Mouse (Mus musculus) limb, embryonic 15.5 days (tissue): ENCODE data around the gene Ap3b1. TPM values are rescaled to one million over a fixed set of nuclear protein-coding genes. Genes with fewer than 3 reads are reported as not detected.

ENCODE experiments used
- ATAC-seq: fragments of 200-750 bp; cut with Nextera tagmentation; 2 replicates; pipeline ENCODE4 v1.8.0; 2017; ENCODE audit warnings: low read depth, moderate TSS enrichment; ENCODE audit not compliant: insufficient number of reproducible peaks, low FRiP score, low TSS enrichment
- H3K27ac ChIP-seq: fragments of 300-500 bp; sonication (generic); 2 replicates; pipeline ENCODE4 v1.5.1; 2015; ENCODE audit warnings: moderate library complexity, mild to moderate bottlenecking, inconsistent platforms
- H3K27me3 ChIP-seq: fragments of 300-500 bp; sonication (generic); 2 replicates; pipeline ENCODE4 v1.6.1; 2015; ENCODE audit warnings: inconsistent platforms
- H3K36me3 ChIP-seq: fragments of 300-500 bp; sonication (generic); 2 replicates; pipeline ENCODE4 v1.6.1; 2015; ENCODE audit warnings: inconsistent platforms
- H3K4me1 ChIP-seq: fragments of 300-500 bp; sonication (generic); 2 replicates; pipeline ENCODE4 v1.6.1; 2015; ENCODE audit warnings: inconsistent platforms
- H3K4me2 ChIP-seq: fragments of 300-500 bp; sonication (generic); 2 replicates; pipeline ENCODE4 v1.6.1; 2015; ENCODE audit warnings: mild to moderate bottlenecking, inconsistent platforms
- H3K4me3 ChIP-seq: fragments of 300-500 bp; sonication (generic); 2 replicates; pipeline ENCODE4 v1.5.1; 2015; ENCODE audit warnings: mild to moderate bottlenecking, inconsistent platforms
- H3K9ac ChIP-seq: fragments of 300-500 bp; sonication (generic); 2 replicates; pipeline ENCODE4 v1.6.1; 2015; ENCODE audit warnings: inconsistent platforms
- H3K9me3 ChIP-seq: fragments of 300-500 bp; sonication (generic); 2 replicates; pipeline ENCODE4 v1.6.1; 2016; ENCODE audit warnings: inconsistent platforms
- WGBS: fragments of 180-500 bp; shearing (Covaris S2); methylation state at CpG from one replicate; pipeline ENCODE4 v1.1.7; 2015; 5-methylcytosine and 5-hydroxymethylcytosine counted together
- polyA plus RNA-seq: library from polyadenylated mRNA; unstranded; fragments of >200 nt; fragmentation: Nextera tagmentation; extraction: Ambion mirVana; gene quantifications from 2 replicates; pipeline ENCODE4 v1.2.1, GENCODE M21; 2015

The Ap3b1 gene
- polyA plus RNA-seq, 1 experiment from 2014 or later = 44.1 TPM

- H3K9me3 ChIP-seq = no peaks in the 10 kb centered on the region
- H3K4me2 ChIP-seq = no peak overlapping the region
- WGBS = 54% methylated on average over 3 of the region's 3 CpGs
- no peak for ATAC-seq
- H3K9ac ChIP-seq = no peak overlapping the region
- H3K27me3 ChIP-seq = no peaks in the 10 kb centered on the region
- no peak overlapping the region for H3K27ac ChIP-seq
- peaks cover 11% of the 10 kb centered on the region for H3K36me3 ChIP-seq
- no peaks in the 10 kb centered on the region for H3K4me1 ChIP-seq
- H3K4me3 ChIP-seq = no peak overlapping the region
Measured at GRCm38 (mm10) chr13:94549580-94549979, 190.8 kb downstream of the Ap3b1 start.

- WGBS = 40% methylated on average over 4 of the region's 4 CpGs
- H3K4me1 ChIP-seq = no peaks in the 10 kb centered on the region
- no peaks in the 10 kb centered on the region for H3K27me3 ChIP-seq
- peaks cover 11% of the 10 kb centered on the region for H3K36me3 ChIP-seq
- no peak overlapping the region for H3K27ac ChIP-seq
- no peaks in the 10 kb centered on the region for H3K9me3 ChIP-seq
- H3K4me2 ChIP-seq = no peak overlapping the region
- H3K9ac ChIP-seq = no peak overlapping the region
- no peak for ATAC-seq
- H3K4me3 ChIP-seq = no peak overlapping the region
Measured at GRCm38 (mm10) chr13:94550037-94550436, 191.3 kb downstream of the Ap3b1 start.

GRCm38 (mm10) chr13:94560011-94560410, 201.3 kb downstream of the Ap3b1 start:
- Histone ChIP-seq H3K27ac (no peak overlapping the region), H3K9me3 (no peaks in the 10 kb centered on the region), H3K4me2 (no peak overlapping the region), H3K4me1 (0 out of 2 replicates have a peak, but pooled peaks cover 3% of the 10 kb centered on the region), H3K27me3 (no peaks in the 10 kb centered on the region), H3K9ac (no peak overlapping the region), H3K36me3 (no peaks in the 10 kb centered on the region), H3K4me3 (no peak overlapping the region)
- ATAC-seq = no peak
- under 1% methylated on average over 3 of the region's 3 CpGs for WGBS

GRCm38 (mm10) chr13:94560878-94561277, 202.1 kb downstream of the Ap3b1 start:
- Histone ChIP-seq H3K27me3 (no peaks in the 10 kb centered on the region), H3K9ac (no peak overlapping the region), H3K4me1 (0 out of 2 replicates have a peak, but pooled peaks cover 3% of the 10 kb centered on the region), H3K36me3 (peaks cover 6% of the 10 kb centered on the region), H3K4me3 (no peak overlapping the region), H3K27ac (no peak overlapping the region), H3K9me3 (no peaks in the 10 kb centered on the region), H3K4me2 (no peak overlapping the region)
- WGBS = 55% methylated on average over 11 of the region's 11 CpGs
- ATAC-seq = no peak

GRCm38 (mm10) chr13:94562652-94563339, 204.0 kb downstream of the Ap3b1 start:
- Histone ChIP-seq H3K27ac (no peak overlapping the region), H3K4me3 (no peak overlapping the region), H3K36me3 (peaks cover 10% of the 10 kb centered on the region), H3K27me3 (no peaks in the 10 kb centered on the region), H3K4me1 (0 out of 2 replicates have a peak, but pooled peaks cover 3% of the 10 kb centered on the region), H3K9ac (no peak overlapping the region), H3K9me3 (no peaks in the 10 kb centered on the region), H3K4me2 (no peak overlapping the region)
- WGBS = 42% methylated on average over 9 of the region's 9 CpGs
- no peak for ATAC-seq

GRCm38 (mm10) chr13:94563836-94564235, 205.1 kb downstream of the Ap3b1 start:
- no peaks in the 10 kb centered on the region for H3K9me3 ChIP-seq
- no peak overlapping the region for H3K4me2 ChIP-seq
- H3K36me3 ChIP-seq = peaks cover 14% of the 10 kb centered on the region
- no peak overlapping the region for H3K4me3 ChIP-seq
- no peak overlapping the region for H3K9ac ChIP-seq
- H3K27ac ChIP-seq = no peak overlapping the region
- 0 out of 2 replicates have a peak, but pooled peaks cover 3% of the 10 kb centered on the region for H3K4me1 ChIP-seq
- no peaks in the 10 kb centered on the region for H3K27me3 ChIP-seq
- WGBS = 76% methylated on average over 8 of the region's 8 CpGs
- no peak for ATAC-seq

- H3K4me2 ChIP-seq = no peak overlapping the region
- no peak overlapping the region for H3K27ac ChIP-seq
- no peak overlapping the region for H3K4me3 ChIP-seq
- 0 out of 2 replicates have a peak, but pooled peaks cover 3% of the 10 kb centered on the region for H3K4me1 ChIP-seq
- peaks cover 14% of the 10 kb centered on the region for H3K36me3 ChIP-seq
- H3K27me3 ChIP-seq = no peaks in the 10 kb centered on the region
- 58% methylated on average over 13 of the region's 13 CpGs for WGBS
- ATAC-seq = no peak
- H3K9ac ChIP-seq = no peak overlapping the region
- H3K9me3 ChIP-seq = no peaks in the 10 kb centered on the region
Measured at GRCm38 (mm10) chr13:94564351-94564994, 205.7 kb downstream of the Ap3b1 start.

GRCm38 (mm10) chr13:94565176-94565575, 206.4 kb downstream of the Ap3b1 start:
- Histone ChIP-seq H3K36me3 (peaks cover 16% of the 10 kb centered on the region), H3K9ac (no peak overlapping the region), H3K27me3 (no peaks in the 10 kb centered on the region), H3K9me3 (no peaks in the 10 kb centered on the region), H3K4me1 (0 out of 2 replicates have a peak, but pooled peaks cover 3% of the 10 kb centered on the region), H3K4me3 (no peak overlapping the region), H3K27ac (no peak overlapping the region), H3K4me2 (no peak overlapping the region)
- no peak for ATAC-seq
- WGBS = 85% methylated on average over 14 of the region's 14 CpGs

GRCm38 (mm10) chr13:94565616-94566015, 206.9 kb downstream of the Ap3b1 start:
- 75% methylated on average over 9 of the region's 9 CpGs for WGBS

GRCm38 (mm10) chr13:94567739-94568138, 209.0 kb downstream of the Ap3b1 start:
- Histone ChIP-seq H3K4me2 (no peak overlapping the region), H3K9ac (no peak overlapping the region), H3K27ac (no peak overlapping the region), H3K4me1 (0 out of 2 replicates have a peak, but pooled peaks cover 3% of the 10 kb centered on the region), H3K9me3 (no peaks in the 10 kb centered on the region), H3K36me3 (peaks cover 17% of the 10 kb centered on the region), H3K27me3 (no peaks in the 10 kb centered on the region), H3K4me3 (no peak overlapping the region)
- WGBS = 84% methylated on average over 6 of the region's 6 CpGs
- ATAC-seq = no peak

More at GRCm38 (mm10) chr13:94565616-94566015, 206.9 kb downstream of the Ap3b1 start:
- Histone ChIP-seq H3K9me3 (no peaks in the 10 kb centered on the region), H3K9ac (no peak overlapping the region), H3K27me3 (no peaks in the 10 kb centered on the region), H3K4me1 (0 out of 2 replicates have a peak, but pooled peaks cover 3% of the 10 kb centered on the region), H3K4me2 (no peak overlapping the region), H3K36me3 (peaks cover 17% of the 10 kb centered on the region), H3K4me3 (no peak overlapping the region), H3K27ac (no peak overlapping the region)
- no peak for ATAC-seq

- 75% methylated on average over 10 of the region's 10 CpGs for WGBS
- Histone ChIP-seq H3K4me2 (no peak overlapping the region), H3K27me3 (peaks cover 7% of the 10 kb centered on the region), H3K36me3 (peaks cover 11% of the 10 kb centered on the region; the same call in 1 of the 2 replicates), H3K9me3 (no peaks in the 10 kb centered on the region), H3K27ac (no peak overlapping the region), H3K9ac (no peak overlapping the region), H3K4me3 (no peak overlapping the region), H3K4me1 (peaks cover 10% of the 10 kb centered on the region)
- no peak for ATAC-seq
Measured at GRCm38 (mm10) chr13:94571001-94571400, 212.2 kb downstream of the Ap3b1 start.

GRCm38 (mm10) chr13:94573356-94573755, 214.6 kb downstream of the Ap3b1 start:
- Histone ChIP-seq H3K27ac (no peak overlapping the region), H3K4me1 (peaks cover 18% of the 10 kb centered on the region), H3K27me3 (peaks cover 18% of the 10 kb centered on the region), H3K36me3 (peaks cover 6% of the 10 kb centered on the region; the same call in 1 of the 2 replicates), H3K4me3 (no peak overlapping the region), H3K4me2 (no peak overlapping the region), H3K9ac (no peak overlapping the region), H3K9me3 (no peaks in the 10 kb centered on the region)
- no peak for ATAC-seq
- 71% methylated on average over 8 of the region's 8 CpGs for WGBS
